Mouse (Mus musculus) cerebellum, postnatal 14 days (tissue): ENCODE measurements around the gene Sox5.

ENCODE experiments used
- DNase-seq, 2 experiments: peaks; one replicate each; pipeline ENCODE4 v3.0.0; 2021; ENCODE audit warnings: mixed read lengths in 2 of 2

Sox5 gene

DNA sequence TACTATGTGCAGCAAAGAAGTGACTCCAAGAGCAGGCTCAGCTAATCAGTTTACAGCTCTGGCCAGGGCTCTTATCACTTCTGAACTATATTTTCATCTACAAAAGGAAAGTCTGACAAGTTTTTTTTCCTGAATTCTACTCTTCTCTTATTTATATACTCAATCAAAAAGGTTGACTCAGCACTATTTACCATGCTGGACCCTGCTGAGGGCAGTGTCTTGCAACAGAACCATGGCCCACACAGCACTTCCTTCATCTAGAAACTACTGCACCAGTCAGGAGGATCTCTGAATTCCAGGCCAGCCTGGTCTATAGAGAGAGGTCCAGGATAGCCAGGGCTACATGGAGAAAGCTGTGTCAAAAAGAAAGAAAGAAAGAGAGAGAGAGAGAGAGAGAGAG, 771.5 kb downstream of the Sox5 start:
- no peak for DNase-seq

DNA sequence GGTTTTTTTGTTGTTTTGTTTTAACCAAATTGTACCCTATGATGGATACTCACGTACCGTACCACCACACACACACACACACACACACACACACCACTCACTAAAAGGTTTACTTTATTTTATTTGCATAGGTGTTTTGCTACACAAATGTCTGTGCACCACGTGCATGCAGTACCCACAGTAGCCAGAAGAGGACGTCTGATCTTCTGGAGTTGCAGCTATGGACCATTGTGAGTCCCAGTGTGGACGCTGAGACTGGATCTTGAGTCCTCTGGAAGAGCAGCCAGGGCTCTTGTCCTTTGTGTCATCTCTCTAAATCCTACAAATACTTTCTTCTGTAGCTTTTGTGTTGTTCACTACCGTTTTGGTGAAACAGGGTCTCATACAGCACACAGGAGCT, 776.6 kb downstream of the Sox5 start:
- DNase-seq: no peak

DNA sequence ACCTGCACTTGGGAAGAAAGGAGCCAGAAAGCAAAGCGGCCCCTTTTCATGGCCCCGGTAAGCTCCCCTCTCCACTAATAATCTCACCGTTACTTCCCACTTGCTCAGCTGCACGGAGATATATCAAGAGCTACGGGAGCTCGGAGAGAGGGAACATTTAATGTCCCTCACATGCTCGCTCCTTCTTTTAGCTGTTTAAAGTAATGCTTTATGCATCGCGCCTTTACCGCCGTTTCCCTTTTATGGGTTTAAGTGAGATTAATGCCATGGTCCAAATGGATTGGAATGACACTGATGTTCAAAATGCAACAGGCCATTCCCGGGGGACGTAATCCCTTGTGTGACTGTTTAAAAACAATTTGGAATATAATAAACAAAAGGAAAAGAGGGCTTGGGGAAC, 783.6 kb downstream of the Sox5 start:
- DNase-seq: no peak

DNA sequence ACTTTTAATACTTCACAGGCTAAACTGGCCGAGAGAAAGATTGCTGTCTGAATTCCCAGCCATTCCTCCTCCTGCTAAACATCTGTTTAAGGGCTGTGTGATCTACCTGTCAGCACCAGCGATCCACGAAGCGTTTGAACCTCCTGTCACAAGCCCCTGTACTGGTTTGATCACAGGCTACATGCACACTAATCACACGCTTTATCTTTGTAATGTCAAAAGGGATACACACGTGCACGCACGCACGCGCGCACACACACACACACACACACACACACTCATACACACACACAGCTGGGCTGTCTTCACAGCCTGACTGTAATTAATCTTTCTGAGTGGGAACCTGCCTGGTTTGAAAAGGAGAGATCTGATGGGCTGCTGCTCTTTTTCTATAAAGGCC, 784.2 kb downstream of the Sox5 start:
- DNase-seq: no peak

DNA sequence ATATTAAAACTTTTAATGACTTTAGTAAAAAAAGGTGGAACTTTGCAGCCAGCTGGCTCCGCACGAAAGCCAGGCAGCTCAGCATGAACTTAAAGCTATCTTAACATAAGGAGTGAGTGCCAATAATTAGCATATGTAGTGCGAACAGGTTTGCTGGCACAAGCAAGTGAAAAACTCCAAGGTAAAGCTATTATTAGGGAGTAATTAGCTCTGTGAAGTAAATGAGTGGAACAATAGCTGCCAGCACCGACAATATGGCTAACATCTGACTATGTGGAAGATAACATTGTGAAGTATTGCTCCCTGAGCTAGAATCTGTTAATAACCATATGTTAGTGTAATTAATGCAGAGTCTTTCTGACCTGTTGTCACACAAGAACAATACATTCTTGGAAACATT, 786.7 kb downstream of the Sox5 start:
- DNase-seq: peak in 1 of 2 experiments; percentile 13

DNA sequence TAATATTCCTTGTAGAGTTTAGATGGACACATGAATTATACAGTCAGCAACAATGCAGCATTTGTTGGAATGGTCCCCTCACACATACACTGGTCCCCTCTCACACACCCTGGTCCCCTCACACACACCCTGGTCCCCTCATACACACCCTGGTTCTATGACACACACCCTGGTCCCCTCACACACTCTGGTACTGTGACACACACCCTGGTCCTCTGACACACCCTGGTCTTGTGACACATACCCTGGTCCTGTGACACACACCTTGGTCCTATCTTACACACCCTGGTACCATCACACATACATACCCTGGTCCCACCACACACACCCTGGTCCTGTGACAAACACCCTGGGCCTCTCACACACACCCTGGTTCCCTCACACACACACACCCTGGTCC, 794.2 kb downstream of the Sox5 start:
- no peak for DNase-seq

DNA sequence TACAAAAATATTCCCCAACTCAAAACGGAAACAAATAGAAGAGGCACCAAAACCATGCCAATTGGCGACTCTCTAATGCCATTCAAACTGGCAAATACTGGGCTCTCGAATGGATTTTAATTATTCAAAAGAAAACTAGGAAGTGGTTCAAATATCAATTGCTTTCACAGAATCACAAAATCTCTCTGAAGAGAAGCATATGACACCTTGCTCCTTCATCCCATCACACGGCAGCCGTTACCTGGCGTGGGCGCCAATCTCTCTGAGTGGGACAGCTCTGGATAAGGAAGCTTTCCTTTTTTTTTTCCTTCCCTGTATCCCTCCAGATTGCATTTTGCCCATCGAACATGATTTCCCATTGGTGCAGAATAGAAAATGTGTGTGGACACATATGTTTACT, 801.6 kb downstream of the Sox5 start:
- no peak for DNase-seq

DNA sequence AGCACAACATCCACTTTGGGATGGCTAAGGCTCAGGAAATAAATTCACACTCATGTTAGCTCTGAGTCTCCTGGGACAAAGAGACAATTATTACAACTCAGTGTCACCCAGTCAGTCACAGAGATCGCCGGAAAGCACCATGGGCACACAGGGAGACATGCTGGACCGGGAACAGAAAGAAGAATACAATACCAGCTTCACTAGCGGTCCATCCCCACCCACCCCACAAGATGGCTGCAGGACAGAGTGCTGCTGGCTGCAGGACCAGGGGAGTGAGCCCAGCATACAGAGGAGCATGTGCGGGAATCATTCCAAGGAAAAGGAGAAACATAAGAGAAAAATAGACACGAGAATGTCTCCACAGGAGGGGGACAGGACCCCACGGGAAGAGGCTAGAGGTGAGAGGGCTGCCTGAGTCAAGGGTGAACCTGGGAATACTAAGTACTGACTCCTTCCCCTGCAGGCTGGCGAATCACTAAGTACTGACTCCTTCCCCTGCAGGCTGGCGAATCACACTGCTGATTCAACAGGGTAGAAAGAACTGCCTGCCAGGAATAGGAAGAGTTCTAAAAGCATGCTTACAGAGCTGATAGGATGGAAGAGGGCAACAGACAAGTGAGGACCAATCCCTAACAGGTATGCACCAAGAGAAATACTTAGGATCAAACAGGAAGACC, 813.9 kb downstream of the Sox5 start:
- DNase-seq: peak in 1 of 2 experiments; percentile 13

DNA sequence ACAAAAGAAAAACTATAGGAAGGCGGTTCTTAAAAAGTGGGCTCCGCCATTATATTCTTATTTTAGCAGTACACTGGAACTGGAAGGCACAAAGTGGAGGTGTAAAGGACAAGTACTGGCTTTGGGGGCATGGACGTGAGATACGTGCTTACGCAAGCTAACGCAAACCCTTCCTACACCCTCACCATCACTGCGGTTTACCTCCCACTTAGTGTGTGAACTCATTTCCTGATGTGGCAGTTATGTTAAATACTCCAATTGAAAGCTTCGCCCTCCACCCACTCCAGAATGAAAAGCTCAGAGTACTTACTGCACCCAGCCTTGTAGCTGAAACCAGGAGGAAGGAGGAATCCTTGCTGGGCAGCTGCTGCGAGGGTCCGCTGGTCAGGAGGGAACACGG, 821.3 kb downstream of the Sox5 start:
- DNase-seq: no peak

DNA sequence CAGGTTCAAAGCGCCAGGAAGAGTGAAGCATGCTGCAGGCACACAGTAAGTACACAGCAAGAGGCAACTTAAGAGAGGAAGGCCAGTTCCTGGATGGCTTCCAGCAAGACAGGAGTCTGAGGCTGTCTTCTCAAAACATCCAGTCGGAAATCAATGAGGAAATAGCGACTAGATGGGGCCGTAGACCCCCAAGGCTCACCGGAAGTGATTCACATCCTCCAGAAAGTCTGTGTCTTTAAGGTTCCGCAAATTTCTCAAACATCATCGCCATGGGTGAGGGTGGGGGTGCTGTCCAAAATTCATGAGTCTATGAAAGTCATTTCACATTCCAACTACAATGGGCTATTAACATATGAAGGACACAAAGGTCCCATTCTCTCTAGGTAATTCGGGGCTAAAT, 821.7 kb downstream of the Sox5 start:
- no peak for DNase-seq

DNA sequence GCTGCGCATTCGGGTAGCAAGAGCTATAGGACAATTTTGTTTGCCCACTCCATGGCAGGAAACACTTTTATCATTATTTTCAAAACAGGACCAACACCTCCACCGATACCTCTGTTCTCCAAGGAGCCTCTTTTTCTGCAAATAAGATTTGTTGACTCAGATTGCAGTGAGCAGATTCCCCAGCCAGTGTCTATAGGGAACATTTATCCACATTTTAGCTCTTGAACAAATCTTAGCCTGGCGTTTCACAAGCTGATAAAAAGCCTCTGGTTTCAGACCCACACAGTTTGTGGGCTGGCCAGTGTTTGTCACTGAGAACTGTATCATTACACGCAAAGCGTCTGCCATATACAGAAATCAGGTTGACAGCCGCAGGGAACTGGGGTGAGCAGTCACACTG, 823.4 kb downstream of the Sox5 start:
- no peak for DNase-seq

DNA sequence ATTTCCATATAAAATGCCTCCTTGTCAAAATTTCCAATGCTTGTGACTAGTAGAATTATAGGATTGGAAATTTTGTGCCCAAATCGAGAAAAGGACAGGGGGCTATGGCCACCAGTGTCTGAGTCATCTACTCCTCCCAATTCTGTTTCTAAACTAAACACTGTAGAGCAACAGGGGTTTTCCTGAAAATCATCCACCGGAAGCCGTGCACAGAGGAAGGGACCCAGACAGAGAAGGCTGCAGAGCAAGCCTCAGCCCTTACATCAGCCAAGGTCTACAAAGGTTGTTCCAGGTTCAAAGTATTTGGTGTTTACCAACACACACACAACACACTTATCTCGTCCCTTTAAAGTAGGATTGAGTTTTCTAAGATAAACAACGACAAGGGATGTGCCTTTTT, 824.7 kb downstream of the Sox5 start:
- no peak for DNase-seq

DNA sequence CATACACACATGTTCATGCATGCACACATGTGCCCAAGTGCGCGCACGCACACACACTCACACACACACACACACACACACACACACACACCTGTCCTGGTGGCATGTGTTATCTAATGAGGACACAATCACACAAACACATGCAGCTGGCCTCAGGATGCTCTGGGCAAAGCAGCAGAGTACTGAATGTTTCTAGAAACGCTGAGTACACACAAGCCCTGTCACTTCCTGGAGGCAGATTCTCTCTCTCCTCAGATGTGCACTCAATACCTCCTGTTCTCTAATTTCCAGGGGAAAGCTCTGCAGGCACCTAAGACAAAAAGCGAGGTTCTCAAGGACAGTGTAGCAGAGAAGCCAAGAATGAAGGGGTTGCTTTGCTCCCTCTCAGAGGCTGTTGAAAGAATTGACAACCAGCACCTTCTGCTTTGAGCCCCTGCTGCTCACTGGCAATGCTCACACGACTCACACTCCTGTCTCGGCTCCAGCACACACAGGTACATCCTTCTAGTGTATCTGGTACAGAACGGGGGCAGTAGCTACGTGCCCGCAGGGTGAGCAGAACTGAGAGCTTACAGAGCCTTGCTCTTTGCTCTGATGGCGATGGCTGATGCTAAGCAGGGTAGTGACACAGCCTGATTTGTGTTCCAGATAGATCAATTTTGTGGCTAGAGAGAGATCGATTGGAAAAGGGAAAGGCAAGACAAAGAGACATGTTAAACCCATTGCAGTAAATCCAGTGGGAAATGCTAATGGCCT, 833.0 kb downstream of the Sox5 start:
- DNase-seq: peak; percentile 11 to 23

DNA sequence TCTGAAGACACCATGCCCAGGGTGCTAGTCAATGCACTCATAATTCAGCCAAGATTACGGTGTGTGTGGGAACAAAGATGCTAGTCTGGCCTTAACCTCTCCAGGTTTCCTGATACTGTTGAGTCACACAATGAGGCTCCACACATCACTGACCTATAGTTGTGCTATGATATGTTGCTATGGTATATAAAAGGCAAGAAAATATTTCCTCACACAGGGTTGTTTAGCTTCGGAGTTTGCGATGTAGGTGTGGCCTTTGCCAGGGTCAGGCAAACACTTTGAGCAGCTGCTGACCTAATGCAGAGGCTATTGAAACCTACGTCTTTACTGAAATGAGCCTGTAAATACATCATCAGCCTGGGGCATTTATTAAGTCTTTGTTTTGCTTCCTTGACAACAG, 833.7 kb downstream of the Sox5 start:
- DNase-seq: no peak

DNA sequence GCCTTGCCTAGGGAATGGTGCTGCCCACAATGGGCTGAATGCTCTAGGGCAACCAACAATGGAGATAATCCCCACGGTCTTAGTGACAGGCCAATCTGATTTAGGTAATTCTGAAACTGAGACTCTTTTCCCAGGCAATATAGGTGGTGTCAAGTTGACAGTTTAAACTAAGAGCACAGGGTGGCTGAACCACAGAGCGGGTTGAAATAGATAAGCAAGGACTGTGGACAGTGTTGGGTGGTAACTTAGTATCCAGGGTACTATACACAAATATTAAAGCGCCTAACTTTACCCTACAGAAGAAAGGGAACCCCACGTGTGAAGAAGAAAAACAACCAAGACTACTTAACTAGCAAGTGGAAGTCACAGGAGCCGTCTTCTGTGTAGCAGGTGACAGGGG, 838.7 kb downstream of the Sox5 start:
- no peak for DNase-seq

DNA sequence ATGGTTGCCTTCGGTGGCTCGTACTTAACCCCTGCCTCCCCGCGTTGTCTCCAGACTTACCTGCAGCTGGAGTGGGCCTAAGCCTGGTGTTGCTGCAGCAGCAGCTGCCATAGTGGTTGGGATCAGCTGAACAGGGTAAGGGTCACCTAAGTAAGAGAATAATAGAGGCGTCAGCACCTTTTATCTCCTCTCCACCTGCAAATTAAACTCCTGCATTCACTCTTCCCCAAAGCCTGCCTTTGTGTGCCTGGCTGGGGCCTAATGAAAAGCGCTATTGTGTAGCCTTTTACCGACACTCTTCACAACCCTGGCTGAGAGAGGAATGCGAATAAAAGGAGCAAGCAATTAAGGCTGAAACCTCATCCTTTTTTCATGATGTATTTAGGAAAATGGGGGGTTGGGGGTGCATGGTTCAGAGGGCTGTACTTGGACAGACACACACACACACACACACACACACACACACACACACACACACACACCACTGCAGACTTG, 840.4 kb downstream of the Sox5 start:
- no peak for DNase-seq

DNA sequence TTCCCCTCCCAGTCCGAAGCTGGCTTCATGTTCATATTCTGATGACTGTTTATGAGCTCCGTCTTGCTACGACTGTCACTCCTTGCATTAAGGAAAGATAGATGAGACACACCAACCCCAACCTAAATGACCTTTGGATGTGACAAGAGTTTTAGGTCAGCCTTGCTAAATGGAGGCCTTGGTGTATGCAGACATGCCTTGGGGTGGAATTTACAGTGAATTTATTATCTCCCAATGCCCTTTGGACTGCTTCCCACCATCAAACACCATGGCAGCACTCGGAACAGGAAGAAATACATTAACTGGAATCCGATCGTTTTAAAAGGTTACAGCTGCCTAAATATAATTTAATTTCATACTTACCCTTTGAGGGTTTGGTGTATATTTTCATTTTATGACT, 858.6 kb downstream of the Sox5 start:
- DNase-seq: no peak

DNA sequence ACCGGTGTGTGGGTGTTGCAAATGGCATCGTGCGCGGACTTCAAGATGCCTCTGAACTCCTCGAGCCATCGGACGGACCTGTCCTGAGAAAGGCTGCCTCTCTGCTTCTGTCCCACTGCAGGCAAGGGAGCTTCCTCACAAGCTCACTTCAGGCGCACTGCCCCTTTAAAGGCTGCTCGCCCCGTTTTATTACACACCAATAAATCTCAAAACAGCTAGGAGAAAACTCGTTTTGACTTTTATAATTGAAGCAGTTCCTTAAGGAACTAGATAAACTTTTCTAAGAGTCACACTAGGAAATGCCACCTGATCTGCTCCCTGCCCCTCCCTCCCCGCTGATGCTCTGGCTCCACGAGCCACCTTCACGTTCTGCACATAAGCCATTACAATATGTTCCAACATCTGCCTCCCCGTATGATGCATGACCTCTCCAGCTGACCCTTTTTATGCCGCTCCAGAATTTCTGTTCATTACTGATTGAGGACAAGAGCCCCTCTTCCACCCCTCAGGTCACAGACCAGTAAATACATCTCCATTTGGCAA, 863.3 kb downstream of the Sox5 start:
- peak in 1 of 2 experiments; percentile 22 for DNase-seq

DNA sequence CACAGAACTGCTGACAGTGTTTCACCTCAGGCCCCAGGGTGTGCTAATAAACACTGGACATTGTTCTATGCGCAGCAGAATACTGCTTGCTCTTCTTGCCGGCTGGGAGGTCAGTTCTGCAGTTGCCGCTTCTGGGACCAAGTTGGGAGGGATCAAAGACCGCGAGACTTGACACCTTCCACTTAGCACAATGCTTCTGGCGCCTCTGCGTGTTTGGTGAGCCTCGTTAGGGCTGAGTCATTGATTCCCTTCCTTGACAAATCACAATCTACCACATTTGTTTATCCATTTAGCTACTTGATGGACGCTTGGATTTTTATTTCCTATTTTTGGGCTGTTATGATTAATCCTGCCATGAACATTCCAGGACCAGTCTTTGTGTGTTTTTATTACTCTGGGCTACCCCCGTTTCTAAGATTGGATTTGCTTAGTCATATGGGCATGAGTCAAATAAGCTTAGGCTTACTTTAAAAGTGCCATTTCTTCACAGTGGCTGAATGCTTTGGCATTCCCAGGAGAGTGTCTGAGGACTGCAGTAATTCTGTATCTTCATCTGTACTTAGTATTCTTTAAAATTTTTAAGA, 865.5 kb downstream of the Sox5 start:
- DNase-seq: no peak

DNA sequence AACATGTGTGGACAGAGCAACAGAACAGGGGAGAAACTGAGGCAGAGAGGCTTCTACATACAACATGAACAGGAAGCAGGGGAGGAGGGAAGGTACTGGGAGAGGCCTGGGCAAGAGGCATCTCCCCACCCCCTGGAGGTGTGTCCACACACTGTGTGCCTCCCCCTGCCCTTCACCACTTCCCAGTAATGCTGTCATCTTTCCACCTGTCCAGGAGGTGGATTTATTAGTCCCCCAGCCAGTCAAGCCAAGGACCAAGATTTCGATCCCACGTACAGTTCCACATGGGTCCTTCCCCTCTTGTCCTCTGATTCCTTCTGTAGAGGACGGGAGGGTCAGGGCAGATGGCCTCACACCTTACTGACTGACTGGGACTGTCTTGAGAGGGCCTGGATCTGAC, 866.1 kb downstream of the Sox5 start:
- no peak for DNase-seq

DNA sequence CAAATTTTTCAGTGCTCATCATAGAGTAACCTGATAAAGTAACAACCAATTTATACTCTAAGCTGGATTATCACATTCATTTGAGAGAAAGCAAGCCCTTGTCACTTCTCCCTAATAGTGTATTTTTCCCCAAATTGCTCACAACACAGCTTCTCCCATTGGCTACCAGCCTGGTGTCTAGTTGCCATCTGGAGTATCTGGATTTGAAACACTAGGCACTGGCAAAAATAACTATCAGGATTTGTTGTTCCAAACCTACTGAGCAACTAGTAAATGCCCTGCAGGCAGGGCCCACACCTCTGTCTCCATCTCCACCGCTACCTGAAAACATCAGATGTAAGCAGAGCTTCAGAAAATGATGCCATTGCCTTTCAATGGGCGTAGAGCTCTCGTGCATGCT, 869.5 kb downstream of the Sox5 start:
- peak in 1 of 2 experiments; percentile 17 for DNase-seq

DNA sequence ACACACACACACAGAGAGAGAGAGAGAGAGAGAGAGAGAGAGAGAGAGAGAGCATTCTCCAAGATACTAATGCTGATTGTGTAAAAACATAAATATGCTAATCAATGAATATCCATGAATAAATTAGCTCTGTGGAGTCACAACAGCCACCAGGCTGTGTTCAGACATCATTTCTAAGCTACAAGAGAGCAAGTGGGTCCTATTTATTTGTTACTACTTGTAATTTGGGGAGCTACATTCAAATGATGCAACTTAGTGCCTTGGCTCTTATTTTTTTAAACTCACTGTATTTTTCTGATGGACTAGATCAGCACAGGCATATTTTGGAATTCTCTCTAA, 877.1 kb downstream of the Sox5 start:
- no peak for DNase-seq

DNA sequence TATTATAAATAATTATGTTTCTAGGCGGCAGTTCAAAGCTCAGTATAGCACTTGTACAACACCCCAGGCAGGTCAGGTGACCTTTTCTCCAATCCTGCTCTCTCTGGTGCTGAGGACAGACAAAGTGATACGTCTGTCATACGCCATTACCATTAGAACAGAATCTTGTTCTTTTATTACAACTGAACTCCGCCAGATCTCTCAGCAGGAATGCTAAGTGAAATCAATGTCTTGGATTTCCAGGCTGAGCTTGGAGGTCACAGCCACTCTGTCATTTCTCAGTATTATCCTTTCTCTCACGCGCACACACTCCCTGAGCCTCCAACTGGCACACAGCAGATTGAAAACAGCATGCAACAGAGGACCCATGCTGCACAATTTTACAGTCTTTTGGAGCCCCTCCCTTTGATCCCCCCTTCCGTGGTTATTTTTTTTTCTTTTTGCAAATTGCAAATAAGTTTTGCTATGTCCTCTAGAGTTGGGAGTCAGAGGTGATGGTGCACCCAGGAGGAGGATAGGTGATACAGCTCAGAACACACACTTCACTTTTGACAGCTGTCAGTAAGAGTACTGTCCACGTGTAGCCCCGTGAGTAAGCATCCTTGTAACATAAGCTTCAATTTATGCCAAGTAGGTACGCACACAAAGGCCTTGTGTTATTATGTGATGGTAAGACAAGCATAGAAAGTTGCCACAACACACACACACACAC, 877.6 kb downstream of the Sox5 start:
- DNase-seq: peak in 1 of 2 experiments; percentile 43
